In genomic region chr5:31297047-31297757, GRCm38 (mm10) we compare ENCODE assay signal across 10 mouse cellular contexts. TPM values are rescaled to one million over a fixed set of nuclear protein-coding genes. Genes with fewer than 3 reads are reported as not detected.
DNase-seq lines count a peak whose midpoint lies in the region; ATAC-seq and TF ChIP-seq lines count a peak whose summit lies in the region.
"Had no signal": no experiment of that assay in that cellular context is flagged by ENCODE, and none has a peak within 500 bp of the region (broad histone marks: within the 10 kb centered on the region; RNA-seq: fewer than 3 reads in every experiment).

Gene Gckr, plus strand, starts transcription at chr5:31297443.

- H3K27ac ChIP-seq in embryonic facial prominence, embryonic 15.5 days (replicated peaks) = no peak within 1 kb of the TSS
- H3K27ac ChIP-seq in intestine, postnatal 0 days (ENCODE audit: low read depth, low read length) = no peak within 1 kb of the TSS
- peak within 1 kb of the TSS; percentile 86; the same call in 1 of the 2 replicates for H3K27ac ChIP-seq in midbrain, embryonic 15.5 days

- peak within 1 kb of the TSS; percentile 85; the same call in 1 of the 2 replicates for H3K4me3 ChIP-seq in embryonic facial prominence, embryonic 15.5 days (replicated peaks)
- peak within 1 kb of the TSS; percentile 67; the same call in 1 of the 2 replicates for H3K4me3 ChIP-seq in intestine, postnatal 0 days (ENCODE audit: low read depth, low read length)
- H3K4me3 ChIP-seq in midbrain, embryonic 15.5 days = peak within 1 kb of the TSS; percentile 65

- DNase-seq in adrenal gland, postnatal 14 days = no peak
- DNase-seq in adrenal gland, adult (ENCODE audit: inconsistent age in 2 of 2, low spot score in 1 of 2) = no peak
- DNase-seq in layer of hippocampus, postnatal 10 days (ENCODE audit: low spot score in 2 of 2) = no peak

- ATAC-seq in embryonic facial prominence, embryonic 15.5 days (ENCODE audit: insufficient number of reproducible peaks, low FRiP score, low TSS enrichment, low read depth) = no peak
- ATAC-seq in intestine, postnatal 0 days = no peak
- ATAC-seq in midbrain, embryonic 15.5 days (replicated peaks) = no peak
- ATAC-seq in erythroblast, adult 5-6 weeks (replicated peaks; ENCODE audit: low FRiP score, poor library complexity, severe bottlenecking) = no peak
- ATAC-seq in megakaryocyte, adult 5-6 weeks (ENCODE audit: poor library complexity, severe bottlenecking) = no peak
- ATAC-seq: Patski had no signal

- no peak within 1 kb of the TSS for H3K9ac ChIP-seq in embryonic facial prominence, embryonic 15.5 days
- no peak within 1 kb of the TSS for H3K9ac ChIP-seq in intestine, postnatal 0 days (ENCODE audit: low read depth, low read length)
- no peak within 1 kb of the TSS for H3K9ac ChIP-seq in midbrain, embryonic 15.5 days

- H3K4me2 ChIP-seq in embryonic facial prominence, embryonic 15.5 days (replicated peaks) = peak within 1 kb of the TSS; percentile 81
- H3K4me2 ChIP-seq in intestine, postnatal 0 days (replicated peaks; ENCODE audit: low read depth) = no peak within 1 kb of the TSS
- peak within 1 kb of the TSS; percentile 76 for H3K4me2 ChIP-seq in midbrain, embryonic 15.5 days

- no peaks in the 10 kb centered on the region for H3K9me3 ChIP-seq in embryonic facial prominence, embryonic 15.5 days (replicated peaks)
- H3K9me3 ChIP-seq in intestine, postnatal 0 days (ENCODE audit: control insufficient read depth) = no peaks in the 10 kb centered on the region
- no peaks in the 10 kb centered on the region for H3K9me3 ChIP-seq in midbrain, embryonic 15.5 days

- 72% methylated on average over 13 of the region's 13 CpGs for WGBS in embryonic facial prominence, embryonic 15.5 days
- 40% methylated on average over 13 of the region's 13 CpGs for WGBS in intestine, postnatal 0 days
- 85% methylated on average over 13 of the region's 13 CpGs for WGBS in midbrain, embryonic 15.5 days

- H3K4me1 ChIP-seq in embryonic facial prominence, embryonic 15.5 days = peaks cover 13% of the 10 kb centered on the region
- H3K4me1 ChIP-seq in intestine, postnatal 0 days (replicated peaks; ENCODE audit: control insufficient read depth, insufficient read depth, low read length) = no peaks in the 10 kb centered on the region
- peaks cover 20% of the 10 kb centered on the region for H3K4me1 ChIP-seq in midbrain, embryonic 15.5 days

- no peak for TF ChIP-seq CTCF in intestine, postnatal 0 days (IDR thresholded peaks at IDR 0.05; ENCODE audit: low read depth)

- H3K27me3 ChIP-seq in embryonic facial prominence, embryonic 15.5 days = no peaks in the 10 kb centered on the region
- H3K27me3 ChIP-seq in intestine, postnatal 0 days (replicated peaks; ENCODE audit: control insufficient read depth, insufficient read depth, low read length) = no peaks in the 10 kb centered on the region
- H3K27me3 ChIP-seq in midbrain, embryonic 15.5 days (replicated peaks) = no peaks in the 10 kb centered on the region
- H3K27me3 ChIP-seq: Patski had no signal

- H3K36me3 ChIP-seq in embryonic facial prominence, embryonic 15.5 days = peaks cover 16% of the 10 kb centered on the region
- H3K36me3 ChIP-seq in intestine, postnatal 0 days (ENCODE audit: control insufficient read depth, insufficient read depth) = no peaks in the 10 kb centered on the region
- 0 out of 2 replicates have a peak, but pooled peaks cover 4% of the 10 kb centered on the region for H3K36me3 ChIP-seq in midbrain, embryonic 15.5 days (replicated peaks)

RNA-seq across cellular contexts. Expression of gene Gckr, which starts in this region (rescaled TPM):
- 1.6 and 13.8 TPM in 2 replicates for total RNA-seq in adrenal gland, postnatal 14 days (2021)
- polyA plus RNA-seq in embryonic facial prominence, embryonic 15.5 days (2015; fragmentation: Nextera tagmentation; extraction: Ambion mirVana) = 0.15 and 0.30 TPM in 2 replicates
- polyA plus RNA-seq in intestine, postnatal 0 days (2015; fragmentation: Nextera tagmentation; extraction: Ambion mirVana) = 0.10 TPM in 1 of 2 replicates, not detected in the other
- polyA plus RNA-seq in midbrain, embryonic 15.5 days (2015; fragmentation: Nextera tagmentation; extraction: Ambion mirVana) = 0.50 and 0.74 TPM in 2 replicates
- not detected in 2 replicates for total RNA-seq in erythroblast, adult 5-6 weeks (2015; ENCODE audit: low replicate concordance)
- total RNA-seq in erythroblast, adult 5-6 weeks (2017; ENCODE audit: low replicate concordance) = not detected in 2 replicates
- not detected in 2 replicates for total RNA-seq in megakaryocyte, adult 5-6 weeks (2015)
- not detected in 2 replicates for total RNA-seq in megakaryocyte, adult 5-6 weeks (2017)
- under 1 TPM; 0.09 to 0.25 TPM for total RNA-seq in layer of hippocampus, postnatal 10 days (2021)
- total RNA-seq: left cerebral cortex, adult 2 months had no signal
